Mouse (Mus musculus) heart, adult 2 months (tissue): ENCODE measurements at regions not wholly inside any gene's neighbourhood (a gene's known extent, or its start where the extent isn't known, plus 50 kb on each side); places are given as distances from the start of the nearest gene placed in this dataset.

Experiments used
- DNase-seq, 2 experiments: peaks; one replicate each; pipeline ENCODE4 v3.0.0; 2021
- H3K27ac ChIP-seq: fragments of 200-600 bp; 2 replicates; pipeline ENCODE4 v1.8.1; 2022
- H3K27me3 ChIP-seq: fragments of 200-500 bp; 2 replicates; pipeline ENCODE4 v1.6.1; 2012; ENCODE audit warnings: mild to moderate bottlenecking, low read length, inconsistent platforms, mixed read lengths; ENCODE audit not compliant: control insufficient read depth, insufficient read depth
- H3K36me3 ChIP-seq: fragments of 200-500 bp; 2 replicates; pipeline ENCODE4 v1.6.1; 2012; ENCODE audit warnings: low read length, inconsistent platforms; ENCODE audit not compliant: control insufficient read depth, insufficient read depth
- H3K4me1 ChIP-seq: fragments of 200-500 bp; 2 replicates; pipeline ENCODE4 v1.6.1; 2011; ENCODE audit warnings: low read length; ENCODE audit not compliant: control insufficient read depth, insufficient read depth
- H3K4me3 ChIP-seq: fragments of 200-600 bp; 2 replicates; pipeline ENCODE4 v1.8.1; 2022
- H3K79me2 ChIP-seq: fragments of 200-500 bp; replicated peaks from 2 replicates; pipeline ENCODE4 v1.6.1; 2012; ENCODE audit warnings: mild to moderate bottlenecking, inconsistent platforms, low read length, moderate library complexity, mixed read lengths; ENCODE audit not compliant: control insufficient read depth, insufficient read depth
- H3K9ac ChIP-seq: fragments of 200-500 bp; 2 replicates; pipeline ENCODE4 v1.6.1; 2012; ENCODE audit warnings: low read depth, mild to moderate bottlenecking, control low read depth, inconsistent platforms, low read length, mixed read lengths
- CTCF ChIP-seq: fragments of 200-600 bp; IDR thresholded peaks from 2 replicates; pipeline ENCODE4 v1.8.1; 2022; ENCODE audit warnings: antibody characterized with exemption, mild to moderate bottlenecking, moderate library complexity
- EP300 ChIP-seq: fragments of 200-500 bp; IDR thresholded peaks from 2 replicates; pipeline ENCODE4 v1.6.1; 2011; ENCODE audit warnings: low read depth, low read length, control low read depth; ENCODE audit not compliant: insufficient read depth
- POLR2A ChIP-seq: fragments of 200-500 bp; IDR thresholded peaks from 2 replicates; pipeline ENCODE4 v1.6.1; 2011; ENCODE audit warnings: mild to moderate bottlenecking, low read depth, low read length, control low read depth; ENCODE audit not compliant: insufficient read depth
- WGBS: fragments of 180-500 bp; shearing (Covaris S2); methylation state at CpG from one replicate; pipeline ENCODE4 v1.1.7; 2018; 5-methylcytosine and 5-hydroxymethylcytosine counted together
- intact Hi-C: fragments of 180-260 bp; cut with DNase I; formaldehyde crosslinking; loops from one replicate; pipeline ENCODE4 v1.15.1; 2025

- intact Hi-C loops, result no loop called here
- no peaks in the 10 kb centered on the region for H3K4me1 ChIP-seq
Measured at GRCm38 (mm10) chr3:80420453-80420852, 382.2 kb downstream of the Gria2 start.

GRCm38 (mm10) chr3:80421461-80421860, 381.2 kb downstream of the Gria2 start:
- Histone ChIP-seq H3K36me3 (no peaks in the 10 kb centered on the region), H3K4me3 (no peak overlapping the region), H3K9ac (no peak overlapping the region), H3K27ac (no peak overlapping the region), H3K79me2 (no peaks in the 10 kb centered on the region), H3K4me1 (no peaks in the 10 kb centered on the region), H3K27me3 (no peaks in the 10 kb centered on the region)
- 88% methylated on average over 3 of the region's 3 CpGs for WGBS
- intact Hi-C loops, result no loop called here
- no peak for DNase-seq
- TF ChIP-seq POLR2A (no peak), EP300 (no peak), CTCF (no peak)

More at GRCm38 (mm10) chr3:80420453-80420852, 382.2 kb downstream of the Gria2 start:
- no peak overlapping the region for H3K27ac ChIP-seq
- H3K27me3 ChIP-seq, result no peaks in the 10 kb centered on the region
- H3K9ac ChIP-seq, result no peak overlapping the region
- no peak for DNase-seq
- TF ChIP-seq EP300, result no peak
- TF ChIP-seq POLR2A, result no peak
- no peak for TF ChIP-seq CTCF
- H3K79me2 ChIP-seq, result no peaks in the 10 kb centered on the region
- no peaks in the 10 kb centered on the region for H3K36me3 ChIP-seq
- no peak overlapping the region for H3K4me3 ChIP-seq
- 70% methylated on average over 3 of the region's 3 CpGs for WGBS

- TF ChIP-seq POLR2A (no peak), CTCF (no peak), EP300 (no peak)
- intact Hi-C loops, result no loop called here
- no peak overlapping the region for H3K9ac ChIP-seq
- H3K4me3 ChIP-seq, result no peak overlapping the region
- no peak for DNase-seq
- H3K27ac ChIP-seq, result no peak overlapping the region
- no peaks in the 10 kb centered on the region for H3K4me1 ChIP-seq
- H3K27me3 ChIP-seq, result no peaks in the 10 kb centered on the region
- H3K79me2 ChIP-seq, result no peaks in the 10 kb centered on the region
- no peaks in the 10 kb centered on the region for H3K36me3 ChIP-seq
- 62% methylated on average over 3 of the region's 3 CpGs for WGBS
Measured at GRCm38 (mm10) chr3:80422106-80422505, 380.5 kb downstream of the Gria2 start.

GRCm38 (mm10) chr3:80422646-80423045, 380.0 kb downstream of the Gria2 start:
- 64% methylated on average over 4 of the region's 4 CpGs for WGBS
- intact Hi-C loops, result no loop called here
- H3K9ac ChIP-seq, result no peak overlapping the region
- no peak for DNase-seq
- H3K27ac ChIP-seq, result no peak overlapping the region
- no peaks in the 10 kb centered on the region for H3K27me3 ChIP-seq
- no peaks in the 10 kb centered on the region for H3K4me1 ChIP-seq
- H3K36me3 ChIP-seq, result no peaks in the 10 kb centered on the region
- no peak for TF ChIP-seq EP300
- no peak for TF ChIP-seq POLR2A
- TF ChIP-seq CTCF, result no peak
- H3K79me2 ChIP-seq, result no peaks in the 10 kb centered on the region
- H3K4me3 ChIP-seq, result no peak overlapping the region
